Mouse (Mus musculus) liver, postnatal 0 days (tissue): ENCODE measurements around the gene 1500009C09Rik.

Experiments
- CTCF ChIP-seq: sonication (generic); IDR thresholded peaks from 2 replicates; pipeline ENCODE4 v1.5.1; 2016; ENCODE audit warnings: antibody characterized with exemption, low read depth
- EP300 ChIP-seq: IDR thresholded peaks from 2 replicates; pipeline ENCODE4 v1.6.1; 2016; ENCODE audit warnings: antibody characterized with exemption, low read depth, mild to moderate bottlenecking

DNA sequence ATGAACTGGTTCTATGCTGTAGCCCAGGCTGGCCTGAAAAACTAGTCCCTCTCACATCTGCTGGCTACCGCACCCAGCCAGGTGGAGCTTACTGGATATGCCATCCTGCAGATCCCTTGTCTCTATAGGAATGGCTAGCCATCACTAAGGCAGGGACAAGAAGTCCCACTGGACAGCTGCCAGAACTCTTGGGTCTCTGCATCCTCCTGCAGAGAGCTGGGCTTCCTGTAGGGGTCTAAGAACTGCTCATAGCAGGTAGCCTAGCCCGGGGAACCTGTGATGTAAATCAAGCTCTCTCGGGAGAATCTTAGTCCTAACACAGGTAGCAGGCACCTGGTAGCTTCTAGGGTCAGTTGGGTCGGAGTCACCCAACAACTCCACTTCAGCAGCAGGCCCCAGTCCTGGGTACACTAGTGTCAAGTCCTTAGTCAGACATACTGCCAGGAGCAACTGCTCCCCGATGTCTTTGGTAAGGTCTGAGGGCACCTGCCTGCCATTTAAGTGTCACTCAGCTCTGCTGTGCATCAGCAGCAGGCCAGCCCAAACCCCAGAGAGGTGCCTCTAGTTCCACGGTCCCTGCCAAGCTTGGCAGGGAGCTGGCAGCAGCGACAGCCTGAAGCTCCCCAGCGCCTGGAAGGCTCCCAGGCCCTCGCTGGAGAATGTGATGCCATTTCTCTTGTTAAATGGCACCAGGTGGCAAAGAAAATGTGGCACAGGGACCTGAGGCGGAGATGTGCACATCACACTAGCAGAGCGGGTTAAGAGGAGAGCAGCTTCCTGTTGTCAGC, 20.4 kb upstream of the 1500009C09Rik start:
- TF ChIP-seq CTCF = no peak
- no peak for TF ChIP-seq EP300
